Mouse (Mus musculus): ENCODE data around the gene Repin1. TPM values are rescaled to one million over a fixed set of nuclear protein-coding genes. Genes with fewer than 3 reads are reported as not detected.

The Repin1 gene
- 6.3 TPM for polyA plus RNA-seq (2014; fragmentation: Illumina TruSeq; extraction: RNeasy Lipid Tissue Mini Kit (QIAGEN cat#74804); ENCODE audit: low read depth, low replicate concordance)

DNA sequence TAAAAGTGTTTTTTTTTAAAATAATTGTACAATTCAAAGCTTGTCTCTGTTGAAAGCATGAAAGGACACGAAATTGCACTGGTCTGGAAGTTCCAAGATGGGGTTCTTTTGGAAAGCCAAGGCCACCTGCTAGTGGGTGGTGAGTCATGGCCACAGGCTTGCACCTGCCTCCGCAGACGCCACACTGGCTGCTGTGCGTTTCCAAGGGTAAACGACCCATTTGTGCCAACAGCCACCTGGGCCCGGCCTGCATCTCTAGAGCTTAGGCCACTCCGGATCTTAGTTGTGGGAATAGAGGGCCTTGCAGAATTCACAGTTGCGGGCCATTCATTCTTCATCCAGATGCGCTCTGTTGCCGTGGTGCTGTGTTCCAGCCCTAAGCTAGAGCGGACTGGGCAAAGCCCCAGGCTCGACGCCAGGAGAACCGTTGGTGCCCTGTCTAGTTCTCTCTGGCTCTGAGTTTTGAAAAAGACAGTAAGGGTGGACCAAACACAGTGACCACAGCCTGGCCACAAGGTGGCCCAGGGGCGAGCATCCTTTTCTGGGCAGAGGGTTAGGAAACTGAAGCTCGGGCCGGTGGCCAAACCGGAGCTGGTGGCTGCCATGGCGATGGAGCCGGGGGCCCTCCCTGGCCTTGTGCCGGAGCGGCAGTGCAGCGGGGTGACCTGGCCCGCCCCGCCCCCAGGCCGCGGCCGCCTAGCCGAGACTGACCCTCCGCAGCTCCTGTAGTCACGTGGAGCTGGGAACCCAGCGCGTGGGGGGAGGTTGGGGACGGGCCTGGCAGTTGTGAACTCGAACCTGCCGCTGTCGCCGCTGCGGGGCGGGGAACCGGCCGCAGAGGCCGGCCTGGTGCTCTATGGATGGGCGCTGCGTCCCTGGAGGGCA, at the start of gene Repin1, which contains the start of gene Gm44965:
Gene Repin1, plus strand, starts transcription at position 726 of the 885 bp plus-strand sequence.
Gene Gm44965, plus strand, starts transcription at position 784 of the 885 bp plus-strand sequence.

GRCm38 (mm10) chr6:48554280-48555103, 39.2 kb upstream of the Repin1 start, which contains the start of gene Lrrc61:
Gene Lrrc61 (plus strand): TSS chr6:48554796.

DNA sequence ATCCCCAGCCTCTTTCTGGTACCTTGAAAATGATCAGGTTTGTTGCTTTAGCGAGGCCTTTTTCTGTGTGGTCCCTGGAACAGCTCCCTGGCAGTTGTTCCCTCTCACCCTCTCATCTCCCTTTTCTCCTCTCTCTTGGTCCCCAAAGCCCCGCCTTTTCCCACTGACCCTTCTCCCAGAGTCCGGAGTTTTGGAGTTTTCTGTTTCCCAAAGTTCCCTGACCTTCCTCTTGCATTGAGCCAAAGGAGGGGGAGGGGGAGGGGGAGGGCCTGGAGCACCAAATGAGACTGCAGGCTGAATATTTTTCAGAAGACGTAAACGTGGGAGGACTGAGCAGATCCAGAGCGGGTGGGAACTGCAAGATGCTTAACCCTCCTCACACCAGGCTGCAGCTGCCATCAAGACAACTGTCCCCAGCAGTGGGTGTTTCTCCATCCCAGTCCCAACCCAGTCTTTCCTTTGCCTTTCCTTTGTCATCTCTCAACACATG, 21.1 kb upstream of the Repin1 start, which contains the start of gene Rarres2:
Gene Rarres2, minus strand, starts transcription at position 218 of the 490 bp plus-strand sequence.

GRCm38 (mm10) chr6:48589194-48589750, 4.4 kb upstream of the Repin1 start, which contains the start of gene Gm45021:
Gene Gm45021 (plus strand): TSS chr6:48589610.

DNA sequence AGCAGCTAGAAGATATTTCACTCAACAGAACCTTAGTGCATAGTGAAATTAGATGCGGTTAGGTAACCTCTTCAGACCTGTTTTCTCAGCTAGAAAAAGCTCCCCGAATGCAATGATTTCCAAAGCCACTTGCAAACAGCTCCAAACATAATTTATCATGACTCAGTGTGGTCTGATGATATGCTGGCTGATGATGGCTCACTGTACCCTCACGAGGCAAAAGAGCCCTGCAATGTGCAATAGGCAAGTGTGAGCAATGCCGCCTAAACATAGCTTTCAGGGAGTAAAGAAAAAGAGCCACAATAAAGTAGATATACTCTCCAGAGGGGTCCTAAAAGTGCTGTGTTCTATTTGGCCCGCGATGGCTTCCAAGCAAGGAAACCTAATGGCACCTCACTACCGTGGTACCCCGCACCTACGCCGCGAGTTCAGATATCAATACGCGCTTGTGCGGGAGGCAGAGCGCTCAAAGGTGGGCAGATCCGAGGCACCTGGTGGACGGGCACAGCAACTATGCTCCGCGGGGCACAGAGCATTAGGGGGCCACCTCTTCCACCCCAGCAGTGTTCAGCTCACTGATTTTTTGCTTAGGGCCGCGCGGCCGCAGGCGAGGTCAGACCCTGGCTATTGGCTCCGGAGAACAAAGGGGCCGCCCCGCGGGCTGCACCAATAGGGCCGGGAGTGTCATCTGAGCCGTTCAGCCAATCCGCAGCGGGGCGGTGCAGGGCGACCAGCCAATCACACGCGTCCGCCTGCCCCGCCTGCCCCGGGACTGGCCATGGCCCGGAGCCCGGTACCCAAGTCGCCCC, 7.8 kb downstream of the Repin1 start, which contains the start of gene Zfp775:
Gene Zfp775, plus strand, starts transcription at position 793 of the 809 bp plus-strand sequence.

GRCm38 (mm10) chr6:48626464-48626863, 32.8 kb downstream of the Repin1 start, which contains the start of gene AI854703:
Gene AI854703 (plus strand): TSS chr6:48626764.

GRCm38 (mm10) chr6:48646995-48647394, 53.3 kb downstream of the Repin1 start, which contains the start of gene Gimap8:
Gene Gimap8 (plus strand): TSS chr6:48647234.

Other genes with a start within 250 kb of the Repin1 start
- 7.4 TPM for gene Krba1, start 198.3 kb upstream of the Repin1 start, polyA plus RNA-seq (2014; fragmentation: Illumina TruSeq; extraction: RNeasy Lipid Tissue Mini Kit (QIAGEN cat#74804); ENCODE audit: low read depth, low replicate concordance)
- gene Zfp467, start 148.1 kb upstream of the Repin1 start, polyA plus RNA-seq (2014; fragmentation: Illumina TruSeq; extraction: RNeasy Lipid Tissue Mini Kit (QIAGEN cat#74804); ENCODE audit: low read depth, low replicate concordance) = 31.4 TPM
- not detected for gene Sspo, start 145.7 kb upstream of the Repin1 start, polyA plus RNA-seq (2014; fragmentation: Illumina TruSeq; extraction: RNeasy Lipid Tissue Mini Kit (QIAGEN cat#74804); ENCODE audit: low read depth, low replicate concordance)
- gene Atp6v0e2, start 56.3 kb upstream of the Repin1 start, polyA plus RNA-seq (2014; fragmentation: Illumina TruSeq; extraction: RNeasy Lipid Tissue Mini Kit (QIAGEN cat#74804); ENCODE audit: low read depth, low replicate concordance) = 19.8 TPM
- gene Lrrc61, start 39.1 kb upstream of the Repin1 start, polyA plus RNA-seq (2014; fragmentation: Illumina TruSeq; extraction: RNeasy Lipid Tissue Mini Kit (QIAGEN cat#74804); ENCODE audit: low read depth, low replicate concordance) = 2.8 TPM
- gene Rarres2, start 21.1 kb upstream of the Repin1 start, polyA plus RNA-seq (2014; fragmentation: Illumina TruSeq; extraction: RNeasy Lipid Tissue Mini Kit (QIAGEN cat#74804); ENCODE audit: low read depth, low replicate concordance) = 12.2 TPM
- not detected for gene Gm45021, start 4.3 kb upstream of the Repin1 start, polyA plus RNA-seq (2014; fragmentation: Illumina TruSeq; extraction: RNeasy Lipid Tissue Mini Kit (QIAGEN cat#74804); ENCODE audit: low read depth, low replicate concordance)
- not detected for gene Gm44965, start 58 bp downstream of the Repin1 start, polyA plus RNA-seq (2014; fragmentation: Illumina TruSeq; extraction: RNeasy Lipid Tissue Mini Kit (QIAGEN cat#74804); ENCODE audit: low read depth, low replicate concordance)
- 0.63 TPM for gene Zfp775, start 8.2 kb downstream of the Repin1 start, polyA plus RNA-seq (2014; fragmentation: Illumina TruSeq; extraction: RNeasy Lipid Tissue Mini Kit (QIAGEN cat#74804); ENCODE audit: low read depth, low replicate concordance)
- 6.2 TPM for gene AI854703, start 32.9 kb downstream of the Repin1 start, polyA plus RNA-seq (2014; fragmentation: Illumina TruSeq; extraction: RNeasy Lipid Tissue Mini Kit (QIAGEN cat#74804); ENCODE audit: low read depth, low replicate concordance)
- gene Gimap8, start 53.4 kb downstream of the Repin1 start, polyA plus RNA-seq (2014; fragmentation: Illumina TruSeq; extraction: RNeasy Lipid Tissue Mini Kit (QIAGEN cat#74804); ENCODE audit: low read depth, low replicate concordance) = 24.3 TPM
- gene Gimap9, start 82.2 kb downstream of the Repin1 start, polyA plus RNA-seq (2014; fragmentation: Illumina TruSeq; extraction: RNeasy Lipid Tissue Mini Kit (QIAGEN cat#74804); ENCODE audit: low read depth, low replicate concordance) = 22.6 TPM
- gene Gimap4, start 90.7 kb downstream of the Repin1 start, polyA plus RNA-seq (2014; fragmentation: Illumina TruSeq; extraction: RNeasy Lipid Tissue Mini Kit (QIAGEN cat#74804); ENCODE audit: low read depth, low replicate concordance) = 56.2 TPM
- 32.7 TPM for gene Gimap6, start 114.3 kb downstream of the Repin1 start, polyA plus RNA-seq (2014; fragmentation: Illumina TruSeq; extraction: RNeasy Lipid Tissue Mini Kit (QIAGEN cat#74804); ENCODE audit: low read depth, low replicate concordance)
- gene Gm28053, start 124.7 kb downstream of the Repin1 start, polyA plus RNA-seq (2014; fragmentation: Illumina TruSeq; extraction: RNeasy Lipid Tissue Mini Kit (QIAGEN cat#74804); ENCODE audit: low read depth, low replicate concordance) = 2.7 TPM
- 3.7 TPM for gene Gimap7, start 124.7 kb downstream of the Repin1 start, polyA plus RNA-seq (2014; fragmentation: Illumina TruSeq; extraction: RNeasy Lipid Tissue Mini Kit (QIAGEN cat#74804); ENCODE audit: low read depth, low replicate concordance)
- 3.7 TPM for gene Gimap1, start 145.2 kb downstream of the Repin1 start, polyA plus RNA-seq (2014; fragmentation: Illumina TruSeq; extraction: RNeasy Lipid Tissue Mini Kit (QIAGEN cat#74804); ENCODE audit: low read depth, low replicate concordance)
- 2.6 TPM for gene Gimap5, start 152.3 kb downstream of the Repin1 start, polyA plus RNA-seq (2014; fragmentation: Illumina TruSeq; extraction: RNeasy Lipid Tissue Mini Kit (QIAGEN cat#74804); ENCODE audit: low read depth, low replicate concordance)
- 7.1 TPM for gene Gimap3, start 177.0 kb downstream of the Repin1 start, polyA plus RNA-seq (2014; fragmentation: Illumina TruSeq; extraction: RNeasy Lipid Tissue Mini Kit (QIAGEN cat#74804); ENCODE audit: low read depth, low replicate concordance)
- gene Tmem176a, start 247.0 kb downstream of the Repin1 start, polyA plus RNA-seq (2014; fragmentation: Illumina TruSeq; extraction: RNeasy Lipid Tissue Mini Kit (QIAGEN cat#74804); ENCODE audit: low read depth, low replicate concordance) = 133 TPM
- 19.3 TPM for gene Tmem176b, start 247.6 kb downstream of the Repin1 start, polyA plus RNA-seq (2014; fragmentation: Illumina TruSeq; extraction: RNeasy Lipid Tissue Mini Kit (QIAGEN cat#74804); ENCODE audit: low read depth, low replicate concordance)